Mouse (Mus musculus) T-cell, adult 2 months (primary cell): Measurements from ENCODE around the gene Rab43.

Source experiments
- DNase-seq: peaks from one replicate; pipeline ENCODE4 v3.0.0; 2022; ENCODE audit warnings: low spot score

Rab43 gene

GRCm38 (mm10) chr6:87811675-87812338 lies at the start of gene Rab43:
Gene Rab43 (minus strand): TSS chr6:87812164.
- DNase-seq, result peak; percentile 86

- no peak for DNase-seq
These were observed 45.1 kb upstream of the Rab43 start for GRCm38 (mm10) chr6:87857071-87857470.

GRCm38 (mm10) chr6:87853446-87853845 lies 41.5 kb upstream of the Rab43 start:
- DNase-seq, result no peak

- no peak for DNase-seq
These were observed 39.9 kb upstream of the Rab43 start for GRCm38 (mm10) chr6:87851871-87852270.

GRCm38 (mm10) chr6:87850900-87851614 lies 39.1 kb upstream of the Rab43 start, which contains the start of gene Cnbp:
Gene Cnbp (minus strand): TSS chr6:87851106.
- peak; percentile 97 for DNase-seq

GRCm38 (mm10) chr6:87850155-87850899 lies 38.4 kb upstream of the Rab43 start:
- DNase-seq, result no peak

GRCm38 (mm10) chr6:87849780-87850154 lies 37.8 kb upstream of the Rab43 start:
- peak; percentile 25 for DNase-seq

- DNase-seq, result no peak
These were observed 34.8 kb upstream of the Rab43 start for GRCm38 (mm10) chr6:87846813-87847212.

GRCm38 (mm10) chr6:87845031-87845695 lies 33.2 kb upstream of the Rab43 start:
- no peak for DNase-seq

GRCm38 (mm10) chr6:87842254-87842653 lies 30.3 kb upstream of the Rab43 start:
- peak; percentile 55 for DNase-seq

GRCm38 (mm10) chr6:87841635-87842034 lies 29.7 kb upstream of the Rab43 start:
- DNase-seq, result no peak

- DNase-seq, result no peak
These were observed 27.9 kb upstream of the Rab43 start for GRCm38 (mm10) chr6:87839797-87840341.

- DNase-seq, result peak; percentile 99
These were observed 26.7 kb upstream of the Rab43 start, which contains the start of gene Isy1 for GRCm38 (mm10) chr6:87838551-87839197. Gene Isy1 (minus strand): TSS chr6:87838798.

GRCm38 (mm10) chr6:87835695-87836094 lies 23.7 kb upstream of the Rab43 start, which contains the start of gene Gm45140:
Gene Gm45140 (minus strand): TSS chr6:87835795.
- no peak for DNase-seq

- DNase-seq, result no peak
These were observed 8.4 kb upstream of the Rab43 start for GRCm38 (mm10) chr6:87820366-87820765.

GRCm38 (mm10) chr6:87814486-87814885 lies 2.5 kb upstream of the Rab43 start:
- DNase-seq, result no peak

GRCm38 (mm10) chr6:87812656-87813055 lies 692 bp upstream of the Rab43 start:
- no peak for DNase-seq

GRCm38 (mm10) chr6:87810713-87811669 lies 973 bp downstream of the Rab43 start:
- peak; percentile 57 for DNase-seq

GRCm38 (mm10) chr6:87810311-87810710 lies 1.7 kb downstream of the Rab43 start:
- no peak for DNase-seq

GRCm38 (mm10) chr6:87809651-87810161 lies 2.3 kb downstream of the Rab43 start:
- no peak for DNase-seq
